Mouse (Mus musculus) cerebellum, adult 2 months (tissue): ENCODE data around the gene Usp19. TPM values are rescaled to one million over a fixed set of nuclear protein-coding genes. Genes with fewer than 3 reads are reported as not detected.
A peak's percentile ranks its signal among the peaks of the same experiment; 100 is the strongest.

Source experiments
- DNase-seq, 2 experiments: peaks; one replicate each; pipeline ENCODE4 v3.0.0; 2021
- H3K27ac ChIP-seq: fragments of 200-500 bp; 2 replicates; pipeline ENCODE4 v1.5.1; 2012; ENCODE audit warnings: low read length, control low read depth, inconsistent platforms; ENCODE audit not compliant: insufficient read depth
- H3K27me3 ChIP-seq: fragments of 200-500 bp; 2 replicates; pipeline ENCODE4 v1.6.1; 2012; ENCODE audit warnings: inconsistent platforms, mild to moderate bottlenecking, low read length, moderate library complexity; ENCODE audit not compliant: control insufficient read depth, insufficient read depth
- H3K4me1 ChIP-seq: fragments of 200-500 bp; 2 replicates; pipeline ENCODE4 v1.6.1; 2011; ENCODE audit warnings: low read length; ENCODE audit not compliant: control insufficient read depth, insufficient read depth
- H3K4me3 ChIP-seq: fragments of 200-500 bp; replicated peaks from 2 replicates; pipeline ENCODE3; 2011; ENCODE audit warnings: mild to moderate bottlenecking, low read depth, low read length, control low read depth; ENCODE audit not compliant: insufficient read depth
- CTCF ChIP-seq: fragments of 200-500 bp; IDR thresholded peaks from 2 replicates; pipeline ENCODE4 v1.5.1; 2011; ENCODE audit warnings: low read depth, mild to moderate bottlenecking, control low read depth, low read length, moderate library complexity, borderline replicate concordance; ENCODE audit not compliant: insufficient read depth
- POLR2A ChIP-seq: fragments of 200-500 bp; IDR thresholded peaks from 2 replicates; pipeline ENCODE4 v1.6.1; 2011; ENCODE audit warnings: low read length, control low read depth, borderline replicate concordance; ENCODE audit not compliant: insufficient read depth
- WGBS: fragments of 180-500 bp; shearing (Covaris S2); methylation state at CpG from one replicate; pipeline ENCODE4 v1.1.7; 2018; 5-methylcytosine and 5-hydroxymethylcytosine counted together
- polyA plus RNA-seq: library from polyadenylated mRNA; depleted of rRNA; stranded (reverse); fragments of >200 nt; gene quantifications from 2 replicates; pipeline ENCODE4 v1.2.3, GENCODE M21; 2012; rRNA removed

Gene Usp19
- polyA plus RNA-seq, result 192 and 212 TPM in 2 replicates

GRCm38 (mm10) chr9:108490559-108491285, at the start of gene Usp19:
Gene Usp19, plus strand, starts transcription at chr9:108490602.
- peak; percentile 81; the same call in 1 of the 2 replicates for TF ChIP-seq POLR2A
- no peak for TF ChIP-seq CTCF
- peak; percentile 96 to 98 for DNase-seq
- WGBS, result under 1% methylated on average over 69 of the region's 69 CpGs
- Histone ChIP-seq H3K27me3 (no peaks in the 10 kb centered on the region), H3K4me1 (peaks cover 16% of the 10 kb centered on the region), H3K4me3 (peak within 1 kb of the TSS; percentile 77), H3K27ac (peak within 1 kb of the TSS; percentile 91)

- H3K27me3 ChIP-seq, result no peaks in the 10 kb centered on the region
- TF ChIP-seq CTCF (no peak), POLR2A (no peak)
- WGBS, result 22% methylated on average over 11 of the region's 11 CpGs
- no peaks in the 10 kb centered on the region for H3K4me1 ChIP-seq
- peak in 1 of 2 experiments; percentile 49 for DNase-seq
- no peak overlapping the region for H3K4me3 ChIP-seq
- no peak overlapping the region for H3K27ac ChIP-seq
Observed at GRCm38 (mm10) chr9:108441236-108441919, 49.0 kb upstream of the Usp19 start.

GRCm38 (mm10) chr9:108445125-108445524, 45.3 kb upstream of the Usp19 start:
- Histone ChIP-seq H3K27ac (no peak overlapping the region), H3K4me1 (peaks cover 4% of the 10 kb centered on the region), H3K27me3 (no peaks in the 10 kb centered on the region), H3K4me3 (no peak overlapping the region)
- WGBS, result 78% methylated on average over 9 of the region's 9 CpGs
- TF ChIP-seq POLR2A (no peak), CTCF (no peak)
- DNase-seq, result no peak

- no peak for TF ChIP-seq POLR2A
- TF ChIP-seq CTCF, result no peak
- Histone ChIP-seq H3K27me3 (no peaks in the 10 kb centered on the region), H3K4me3 (no peak overlapping the region), H3K4me1 (peaks cover 14% of the 10 kb centered on the region), H3K27ac (0 out of 2 replicates have a peak overlapping the region, but pooled peaks have one; percentile 11)
- WGBS, result 20% methylated on average over 4 of the region's 4 CpGs
- DNase-seq, result no peak
Observed at GRCm38 (mm10) chr9:108449860-108450259, 40.5 kb upstream of the Usp19 start.

- no peak for TF ChIP-seq POLR2A
- no peak for TF ChIP-seq CTCF
- DNase-seq, result peak in 1 of 2 experiments; percentile 38
- Histone ChIP-seq H3K4me1 (peaks cover 14% of the 10 kb centered on the region), H3K27me3 (no peaks in the 10 kb centered on the region), H3K4me3 (no peak overlapping the region), H3K27ac (0 out of 2 replicates have a peak overlapping the region, but pooled peaks have one; percentile 11)
- 29% methylated on average over 21 of the region's 21 CpGs for WGBS
Observed at GRCm38 (mm10) chr9:108450292-108451169, 39.9 kb upstream of the Usp19 start.

GRCm38 (mm10) chr9:108451170-108451493, 39.3 kb upstream of the Usp19 start:
- H3K4me3 ChIP-seq, result no peak overlapping the region
- no peak overlapping the region for H3K27ac ChIP-seq
- TF ChIP-seq CTCF (no peak), POLR2A (no peak)
- H3K27me3 ChIP-seq, result no peaks in the 10 kb centered on the region
- WGBS, result 36% methylated on average over 6 of the region's 6 CpGs
- DNase-seq, result no peak
- peaks cover 14% of the 10 kb centered on the region for H3K4me1 ChIP-seq

GRCm38 (mm10) chr9:108451519-108452160, 38.8 kb upstream of the Usp19 start:
- DNase-seq, result no peak
- TF ChIP-seq POLR2A (no peak), CTCF (no peak)
- Histone ChIP-seq H3K4me3 (peak overlapping the region; percentile 90), H3K4me1 (peaks cover 14% of the 10 kb centered on the region), H3K27ac (no peak overlapping the region), H3K27me3 (no peaks in the 10 kb centered on the region)
- WGBS, result 57% methylated on average over 6 of the region's 6 CpGs
